Mouse (Mus musculus): ENCODE data around the gene Ltf. TPM values are rescaled to one million over a fixed set of nuclear protein-coding genes. Genes with fewer than 3 reads are reported as not detected.
A peak's percentile ranks its signal among the peaks of the same experiment; 100 is the strongest.

Gene Ltf
- 1 to 10 TPM in 1 of 2 experiments, under 1 TPM in 1; 0.66 to 1.1 TPM for total RNA-seq (2021)
- long read RNA-seq, experiment 1: 0 reads
- long read RNA-seq, experiment 2: 0 reads

GRCm38 (mm10) chr9:111019022-111019421 is at the start of gene Ltf:
Ltf (plus strand) TSS chr9:111019271.
- no peak for DNase-seq

DNA sequence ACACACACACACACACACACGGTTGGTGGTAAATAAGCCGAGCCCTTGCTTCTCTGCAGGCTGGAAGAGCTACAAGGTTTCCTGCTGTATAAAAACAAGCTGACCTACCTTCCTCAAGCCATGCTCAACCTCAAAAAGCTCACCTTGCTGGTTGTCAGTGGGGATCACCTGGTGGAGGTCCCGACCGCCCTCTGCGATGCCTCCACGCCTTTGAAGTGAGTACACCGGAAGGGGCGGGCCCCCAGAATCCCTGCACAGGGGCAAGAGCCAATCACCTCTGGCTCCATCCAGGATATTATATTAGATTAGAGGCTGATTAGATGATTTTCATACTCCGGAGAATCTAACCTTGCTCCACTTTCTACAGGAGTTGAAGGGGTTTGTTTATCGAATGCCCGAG is 39.7 kb upstream of the Ltf start:
- DNase-seq: no peak

GRCm38 (mm10) chr9:110982351-110982750 is 36.7 kb upstream of the Ltf start:
- no peak for DNase-seq

DNA sequence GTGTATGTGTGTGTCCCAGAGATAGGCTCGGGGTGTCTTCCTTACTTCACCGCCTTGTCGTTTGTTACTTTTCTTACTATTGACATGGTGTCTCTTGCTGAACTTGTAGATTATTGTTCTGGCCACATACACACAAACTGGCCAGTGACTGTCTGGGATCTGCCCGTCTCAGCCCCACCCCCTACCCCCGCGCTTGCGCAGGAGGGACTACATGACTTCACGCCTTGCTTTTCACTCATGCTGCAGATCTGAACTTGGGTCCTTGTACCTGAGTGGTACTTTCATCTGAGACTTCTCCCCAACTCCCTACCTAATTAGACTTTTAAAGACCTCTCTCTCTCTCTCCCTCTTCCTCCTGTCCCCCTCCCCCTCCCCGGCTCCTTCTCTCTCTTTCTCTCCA is 35.0 kb upstream of the Ltf start:
- no peak for DNase-seq

- DNase-seq: no peak
These were observed 33.5 kb upstream of the Ltf start for GRCm38 (mm10) chr9:110985541-110985940.

DNA sequence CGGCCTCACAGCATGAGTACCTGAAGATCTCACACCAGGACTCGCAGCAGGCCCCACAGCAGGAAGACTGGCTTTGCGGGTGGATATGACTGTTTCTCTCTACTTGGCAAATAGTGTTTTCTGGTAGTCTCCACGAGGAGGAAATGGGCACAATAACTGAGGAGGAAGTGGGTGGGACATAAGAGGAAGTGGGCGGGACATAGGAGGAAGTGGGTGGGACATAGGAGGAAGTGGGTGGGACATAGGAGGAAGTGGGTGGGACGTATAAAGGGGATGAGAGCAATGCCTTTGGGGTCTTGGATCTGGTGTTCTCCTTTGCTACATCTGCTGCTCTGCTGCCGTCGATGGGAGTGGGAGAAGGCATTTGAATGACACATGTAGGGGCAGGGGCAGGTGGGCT is 33.1 kb upstream of the Ltf start:
- DNase-seq: no peak

DNA sequence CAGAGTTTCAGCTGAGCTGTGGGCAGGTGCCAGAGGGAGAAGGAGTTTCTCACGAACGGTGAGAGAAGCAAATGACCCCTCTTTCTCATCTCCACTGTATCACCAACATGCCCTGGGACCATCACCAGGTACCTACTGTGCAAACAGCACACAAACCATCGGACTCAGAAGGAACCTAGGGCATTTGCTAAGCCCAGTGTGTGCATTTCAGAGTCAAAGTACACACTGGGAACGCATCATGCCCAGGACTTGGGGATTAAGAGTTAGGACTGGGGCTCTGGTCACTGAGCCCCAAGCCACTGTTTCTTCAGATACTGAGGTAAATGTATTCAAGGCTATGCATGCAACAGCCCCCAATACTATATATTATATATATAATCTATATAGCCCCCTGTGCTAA is 31.7 kb upstream of the Ltf start:
- DNase-seq: no peak

DNA sequence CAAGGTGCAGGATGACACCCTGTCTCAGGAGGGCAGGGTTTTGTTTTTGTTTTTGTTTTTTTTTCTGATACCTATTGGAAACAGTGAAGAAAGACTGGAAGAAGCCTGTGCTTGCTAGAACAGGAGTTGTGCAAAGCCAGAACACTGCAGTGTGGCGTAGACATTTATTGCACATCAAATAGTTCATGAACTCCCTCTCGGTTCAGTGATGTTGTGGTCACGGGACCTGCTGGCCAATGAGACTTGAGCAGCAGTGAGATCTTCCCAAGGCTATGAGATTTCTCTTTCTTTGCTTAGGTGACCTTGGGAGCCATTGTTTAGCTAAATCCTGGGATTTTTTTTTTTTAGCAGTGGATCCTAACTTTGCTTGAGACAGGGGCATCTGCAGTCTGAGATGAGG is 31.0 kb upstream of the Ltf start:
- no peak for DNase-seq

GRCm38 (mm10) chr9:110989141-110989540 is 29.9 kb upstream of the Ltf start:
- no peak for DNase-seq

- DNase-seq: no peak
These were observed 29.5 kb upstream of the Ltf start for GRCm38 (mm10) chr9:110989543-110989942.

DNA sequence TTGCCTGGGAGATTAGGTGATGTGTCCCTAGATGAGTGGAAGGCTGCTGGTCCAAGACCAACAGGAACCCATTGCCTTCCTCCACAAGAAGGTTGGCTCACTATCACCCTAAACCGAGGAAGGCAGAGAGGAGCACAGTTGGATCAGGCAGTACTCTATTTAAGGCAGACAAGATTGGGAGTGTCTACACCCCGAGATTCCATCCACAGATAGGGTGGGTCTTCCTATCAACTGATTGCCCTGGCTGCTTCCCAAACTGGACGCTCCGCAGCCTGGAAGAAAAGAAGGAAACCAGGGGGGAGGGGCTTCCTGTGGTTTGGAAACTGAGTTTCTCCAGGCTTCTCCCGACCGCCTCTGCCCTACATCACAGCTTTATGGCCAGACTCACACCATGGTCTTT is 28.9 kb upstream of the Ltf start, which contains the start of gene Rtp3:
Gene Rtp3, minus strand, starts transcription at position 380 of the 400 bp plus-strand sequence.
- DNase-seq: peak; percentile 33 to 66

DNA sequence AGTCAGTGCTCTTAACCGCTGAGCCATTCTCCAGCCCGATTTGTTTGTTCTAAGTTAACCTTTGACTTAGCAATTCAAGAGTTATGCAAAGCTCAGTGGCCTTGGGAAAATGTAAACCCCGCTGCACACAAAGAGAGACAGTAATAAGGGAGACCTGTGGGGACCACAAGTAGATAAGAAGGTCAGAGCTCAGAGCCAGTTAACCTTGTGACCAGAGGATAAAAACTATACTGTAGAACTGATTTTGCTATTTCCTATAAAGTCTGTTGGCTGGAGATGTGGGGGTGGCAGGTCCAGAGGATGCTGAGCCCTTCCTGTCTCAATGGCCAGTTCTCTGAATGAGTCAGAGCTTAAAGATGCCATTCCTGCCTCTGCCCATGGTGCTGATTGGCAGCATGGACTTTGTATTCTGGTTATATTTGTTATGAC is 25.8 kb upstream of the Ltf start:
- peak; percentile 28 to 30 for DNase-seq

DNA sequence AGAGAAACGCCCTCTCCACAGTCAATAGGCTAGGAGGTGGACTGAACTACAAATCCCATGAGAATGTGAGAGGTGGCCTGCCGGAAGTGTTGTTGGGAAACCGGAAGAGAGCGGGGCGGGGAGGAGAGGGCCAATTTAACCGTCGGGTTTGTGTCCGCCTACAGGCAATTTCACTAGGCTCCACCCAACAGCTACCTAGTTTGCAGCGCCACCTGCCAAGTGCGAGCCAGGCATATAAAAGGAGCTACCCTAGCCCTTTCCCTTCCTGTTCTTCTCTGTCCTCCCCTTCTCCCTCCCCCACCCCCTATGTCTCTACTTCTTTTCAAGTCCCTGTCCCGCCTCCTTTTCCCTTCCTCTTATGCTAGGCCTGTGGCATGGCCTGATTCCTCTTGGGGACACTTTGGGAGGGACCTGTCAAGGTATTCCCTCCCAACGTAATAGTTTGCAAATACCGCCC is 24.3 kb upstream of the Ltf start:
- DNase-seq: peak; percentile 83 to 85

GRCm38 (mm10) chr9:110997245-110997644 is 21.8 kb upstream of the Ltf start:
- DNase-seq: peak; percentile 77 to 86

GRCm38 (mm10) chr9:110999056-110999455 is 20.0 kb upstream of the Ltf start:
- no peak for DNase-seq

DNA sequence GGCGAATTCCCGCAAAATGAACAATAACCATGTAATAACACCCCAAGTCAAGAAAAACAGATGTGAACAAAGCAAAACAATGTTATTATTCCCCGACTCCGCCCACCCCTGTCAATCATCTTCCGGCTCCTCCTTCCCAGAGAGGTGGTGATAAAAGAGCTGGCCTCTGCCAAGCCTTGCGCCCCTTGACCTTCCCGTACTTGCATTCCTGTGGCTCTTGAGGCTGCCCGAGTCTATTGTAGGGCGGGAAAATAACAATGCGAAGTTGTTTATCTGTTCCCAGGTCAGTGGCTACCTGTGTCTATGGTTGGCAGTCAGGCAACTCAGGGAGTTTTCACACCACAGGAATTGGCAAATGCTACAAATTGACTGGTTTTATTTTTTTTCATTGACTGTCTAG is 19.2 kb upstream of the Ltf start:
- DNase-seq: peak; percentile 37 to 62

DNA sequence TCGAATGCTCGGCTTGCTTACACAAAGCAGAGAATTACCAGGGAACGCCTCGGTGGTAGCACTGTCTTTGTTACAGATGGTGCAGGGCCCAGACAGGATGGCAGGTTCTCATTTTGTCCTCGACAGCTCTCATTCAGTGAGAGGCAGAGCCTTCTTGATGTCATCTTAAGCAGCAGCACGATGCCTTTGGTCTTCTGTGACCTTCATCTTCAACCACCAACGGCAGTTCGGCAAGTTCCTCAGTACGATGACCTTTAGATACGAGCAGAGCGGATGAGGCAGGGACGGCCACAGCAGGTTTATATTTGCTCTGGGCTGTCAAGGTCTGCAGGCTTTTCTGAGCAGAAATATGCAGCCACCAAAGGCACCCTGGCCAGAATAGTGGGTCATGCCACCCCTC is 17.4 kb upstream of the Ltf start:
- peak; percentile 28 to 42 for DNase-seq

DNA sequence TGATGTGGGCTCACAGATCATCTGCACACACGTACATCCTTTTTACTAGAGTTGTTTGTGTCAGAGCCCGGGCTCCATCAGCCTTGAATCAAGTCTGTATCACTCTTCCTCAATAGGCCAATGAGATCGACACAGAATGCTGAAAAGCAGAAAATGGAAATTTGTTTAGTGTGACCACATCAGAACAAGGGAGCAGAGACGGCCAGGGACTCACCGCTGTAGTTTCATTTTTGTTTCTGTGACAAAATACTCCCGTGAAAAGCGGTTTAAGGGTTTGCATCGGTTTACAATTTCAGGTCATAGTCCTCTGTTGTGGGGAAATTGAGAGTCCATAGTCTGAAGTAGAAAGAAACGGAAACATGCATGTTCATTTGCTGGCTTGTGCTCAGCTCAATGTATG is 15.8 kb upstream of the Ltf start:
- no peak for DNase-seq

DNA sequence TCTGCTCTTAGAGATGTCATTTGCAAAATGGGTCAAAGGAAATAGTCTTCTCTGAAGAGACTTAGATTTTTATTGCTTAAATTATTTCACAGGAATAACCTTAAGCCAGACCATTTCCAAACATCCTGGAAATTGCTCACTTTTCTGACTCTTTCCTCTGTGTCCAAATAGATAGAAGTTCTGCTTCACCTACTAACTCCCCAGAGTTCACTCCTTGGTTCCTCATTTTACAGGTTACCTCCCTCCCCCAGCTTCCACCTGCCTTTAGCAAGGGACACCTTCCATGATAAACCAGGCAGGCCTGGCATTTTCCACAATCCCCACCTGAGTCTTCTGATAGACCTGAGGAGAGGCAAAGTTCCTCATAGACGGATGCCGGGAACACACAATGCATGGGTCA is 12.5 kb upstream of the Ltf start:
- no peak for DNase-seq

- no peak for DNase-seq
These were observed 9.3 kb upstream of the Ltf start for GRCm38 (mm10) chr9:111009763-111010162.

DNA sequence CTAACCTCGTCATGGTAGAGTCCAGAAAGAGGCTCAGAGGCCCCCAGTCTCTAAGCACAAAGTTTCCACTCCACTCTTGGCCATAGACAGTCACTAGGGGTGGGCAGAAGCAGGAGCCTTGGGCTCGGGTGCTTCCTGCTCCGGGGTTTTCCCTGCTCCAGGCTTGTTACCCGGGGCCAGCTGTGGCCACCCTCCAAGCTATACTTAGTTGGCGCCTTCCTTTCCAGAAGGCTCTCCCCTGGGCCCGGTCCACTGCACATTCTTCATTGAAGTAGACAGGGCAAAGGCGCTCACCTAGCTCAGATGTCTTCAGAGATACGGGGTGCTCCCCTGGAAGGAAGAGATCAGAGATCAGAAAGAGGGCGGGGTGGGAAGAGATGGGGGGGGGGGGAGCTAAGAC is 7.5 kb upstream of the Ltf start:
- DNase-seq: peak; percentile 28 to 46

GRCm38 (mm10) chr9:111012041-111012440 is 7.0 kb upstream of the Ltf start:
- DNase-seq: peak; percentile 26 to 47

GRCm38 (mm10) chr9:111015658-111016057 is 3.4 kb upstream of the Ltf start:
- no peak for DNase-seq

GRCm38 (mm10) chr9:111026791-111027190 is 7.7 kb downstream of the Ltf start:
- no peak for DNase-seq

GRCm38 (mm10) chr9:111033717-111034116 is 14.6 kb downstream of the Ltf start:
- DNase-seq: no peak
